Mouse (Mus musculus) ES-E14 (cell line): ENCODE measurements around the gene Mrgprd. TPM values are rescaled to one million over a fixed set of nuclear protein-coding genes. Genes with fewer than 3 reads are reported as not detected.
A peak's percentile ranks its signal among the peaks of the same experiment; 100 is the strongest.

Experiments
- DNase-seq: peaks from one replicate; pipeline ENCODE4 v3.0.0-alpha.2; 2013; ENCODE audit warnings: low read depth, low spot score
- H3K27ac ChIP-seq: 2 replicates; pipeline ENCODE4 v1.5.1; 2012; ENCODE audit warnings: low read depth, mild to moderate bottlenecking, low read length, moderate library complexity, mixed read lengths; ENCODE audit not compliant: poor library complexity, insufficient read depth, severe bottlenecking
- H3K36me3 ChIP-seq: 2 replicates; pipeline ENCODE4 v1.6.1; 2012; ENCODE audit warnings: mild to moderate bottlenecking, low read length, moderate library complexity, mixed read lengths; ENCODE audit not compliant: control insufficient read depth, poor library complexity, insufficient read depth, severe bottlenecking
- H3K4me1 ChIP-seq, 2 experiments: fragments of 150-350 bp in 1 of 2; sonication (generic) in 1 of 2; 2 replicates each; pipeline ENCODE4 v1.6.1; 2012; ENCODE audit warnings: low read length in 2 of 2, mild to moderate bottlenecking in 1 of 2, mixed read lengths in 1 of 2; ENCODE audit not compliant: control insufficient read depth in 2 of 2, insufficient read depth in 2 of 2, poor library complexity in 1 of 2
- H3K4me3 ChIP-seq, 2 experiments: fragments of 150-350 bp in 1 of 2; sonication (generic) in 1 of 2; 2 replicates each; pipeline ENCODE4 v1.5.1; 2012; ENCODE audit warnings: low read length in 2 of 2, low read depth in 1 of 2, mild to moderate bottlenecking in 1 of 2, mixed read lengths in 1 of 2; ENCODE audit not compliant: insufficient read depth in 1 of 2, poor library complexity in 1 of 2, severe bottlenecking in 1 of 2
- H3K9ac ChIP-seq: 2 replicates; pipeline ENCODE4 v1.6.1; 2012; ENCODE audit warnings: low read depth, mild to moderate bottlenecking, low read length, mixed read lengths; ENCODE audit not compliant: poor library complexity, insufficient read depth, severe bottlenecking
- H3K9me3 ChIP-seq: fragments of 150-350 bp; sonication (generic); 2 replicates; pipeline ENCODE4 v1.6.1; 2012; ENCODE audit warnings: low read depth, mild to moderate bottlenecking, low read length; ENCODE audit not compliant: control insufficient read depth, insufficient read depth
- CHD2 ChIP-seq: IDR thresholded peaks from 2 replicates; pipeline ENCODE4 v1.6.1; 2014; ENCODE audit warnings: mild to moderate bottlenecking, low read depth, low read length, inconsistent platforms
- HCFC1 ChIP-seq: IDR thresholded peaks from 2 replicates; pipeline ENCODE4 v1.6.1; 2012; ENCODE audit warnings: low read length, inconsistent platforms, borderline replicate concordance; ENCODE audit not compliant: insufficient read depth
- MAFK ChIP-seq: IDR thresholded peaks from 2 replicates; pipeline ENCODE4 v1.6.1; 2014; ENCODE audit warnings: mild to moderate bottlenecking, low read depth, low read length, inconsistent platforms; ENCODE audit not compliant: insufficient read depth
- ZC3H11A ChIP-seq: IDR thresholded peaks from 2 replicates; pipeline ENCODE4 v1.6.1; 2012; ENCODE audit warnings: low read depth, mild to moderate bottlenecking, inconsistent platforms, low read length, borderline replicate concordance
- ZNF384 ChIP-seq: IDR thresholded peaks from 2 replicates; pipeline ENCODE4 v1.6.1; 2012; ENCODE audit warnings: low read depth, low read length, inconsistent platforms
- in situ Hi-C, 2 experiments: fragments of 600-800 bp; cut with MboI; formaldehyde crosslinking; loops; one replicate each; pipeline ENCODE4 v1.15.1; 2025; ENCODE audit warnings: low sequenced_read_pairs in 2 of 2, inconsistent platforms in 1 of 2; ENCODE audit not compliant: unreplicated experiment in 2 of 2
- total RNA-seq: library from RNA; depleted of rRNA; stranded (reverse); fragments of 300-350 nt; gene quantifications from 2 replicates; pipeline ENCODE4 v1.2.3, GENCODE M21; 2012

Mrgprd gene
- total RNA-seq, 1 experiment = 0.09 TPM

- no peak for TF ChIP-seq MAFK
- no peak for TF ChIP-seq ZC3H11A
- TF ChIP-seq CHD2 = no peak
- TF ChIP-seq ZNF384 = no peak
- no peak for TF ChIP-seq HCFC1
- no peak for DNase-seq
- Histone ChIP-seq H3K9ac (no peak overlapping the region), H3K36me3 (no peaks in the 10 kb centered on the region), H3K4me1 (peaks cover 0 to 12% of the 10 kb centered on the region in 2 experiments; a peak in 2 of 4 replicates), H3K4me3 (no peak overlapping the region), H3K27ac (peak overlapping the region; percentile 45; the same call in 1 of the 2 replicates), H3K9me3 (no peaks in the 10 kb centered on the region)
- in situ Hi-C loops = no loop called here
Observed at GRCm38 (mm10) chr7:145285476-145285875, 29.2 kb upstream of the Mrgprd start.

GRCm38 (mm10) chr7:145287410-145287809 is 27.2 kb upstream of the Mrgprd start:
- Histone ChIP-seq H3K9me3 (no peaks in the 10 kb centered on the region), H3K4me3 (no peak overlapping the region), H3K36me3 (no peaks in the 10 kb centered on the region), H3K9ac (no peak overlapping the region), H3K4me1 (peaks cover 0 to 3% of the 10 kb centered on the region in 2 experiments; a peak in 2 of 4 replicates), H3K27ac (no peak overlapping the region)
- in situ Hi-C loops = no loop called here
- TF ChIP-seq HCFC1 (no peak), ZNF384 (no peak), MAFK (no peak)
- DNase-seq = no peak

DNA sequence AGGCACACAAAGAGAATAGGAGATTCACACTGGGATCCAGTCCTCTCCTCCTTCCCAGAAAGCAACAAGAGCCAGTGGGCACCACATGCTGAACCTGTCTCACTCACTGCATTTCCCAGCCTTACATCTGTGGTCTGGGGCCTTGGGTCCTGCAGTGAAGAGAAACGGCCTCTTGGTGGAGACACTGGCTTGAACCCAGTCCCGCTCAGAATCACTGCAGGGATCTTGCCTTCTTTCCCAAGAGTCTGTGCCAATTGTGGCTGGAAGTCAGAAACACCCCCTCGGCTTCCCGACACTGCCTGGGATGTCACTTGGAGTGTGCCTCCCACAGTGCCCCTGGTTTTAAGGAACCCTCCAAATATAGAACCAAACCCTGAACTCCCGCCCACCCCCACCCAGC is 25.3 kb upstream of the Mrgprd start:
- Histone ChIP-seq H3K36me3 (no peaks in the 10 kb centered on the region), H3K27ac (no peak overlapping the region), H3K4me3 (no peak overlapping the region), H3K9ac (no peak overlapping the region), H3K4me1 (peaks cover 0 to 3% of the 10 kb centered on the region in 2 experiments; a peak in 2 of 4 replicates), H3K9me3 (no peaks in the 10 kb centered on the region)
- 0 out of 2 replicates have a peak, but pooled peaks have one; percentile 2 for TF ChIP-seq ZC3H11A
- no peak for TF ChIP-seq MAFK
- peak; percentile 57 for DNase-seq
- in situ Hi-C loops = no loop called here

- Histone ChIP-seq H3K9me3 (no peaks in the 10 kb centered on the region), H3K4me1 (no peaks in the 10 kb centered on the region), H3K4me3 (no peak overlapping the region), H3K9ac (no peak overlapping the region), H3K27ac (no peak overlapping the region), H3K36me3 (no peaks in the 10 kb centered on the region)
- DNase-seq = no peak
- TF ChIP-seq MAFK (no peak), ZNF384 (no peak)
- in situ Hi-C loops = no loop called here
Observed at GRCm38 (mm10) chr7:145291847-145292246, 22.8 kb upstream of the Mrgprd start.

- Histone ChIP-seq H3K27ac (no peak overlapping the region), H3K36me3 (no peaks in the 10 kb centered on the region), H3K9ac (no peak overlapping the region), H3K9me3 (no peaks in the 10 kb centered on the region), H3K4me3 (no peak overlapping the region), H3K4me1 (no peaks in the 10 kb centered on the region)
- no peak for TF ChIP-seq CHD2
- in situ Hi-C loops = no loop called here
- DNase-seq = no peak
Observed at GRCm38 (mm10) chr7:145292726-145293125, 21.9 kb upstream of the Mrgprd start.
